Mouse (Mus musculus) olfactory bulb, adult 2 months (tissue): ENCODE results near the gene Fstl3.

ENCODE experiments used
- CTCF ChIP-seq: fragments of 200-500 bp; IDR thresholded peaks from 2 replicates; pipeline ENCODE4 v1.5.1; 2012; ENCODE audit warnings: low read depth, mild to moderate bottlenecking, low read length, moderate library complexity; ENCODE audit not compliant: insufficient read depth
- POLR2A ChIP-seq: fragments of 200-500 bp; IDR thresholded peaks from 2 replicates; pipeline ENCODE4 v1.6.1; 2012; ENCODE audit warnings: mild to moderate bottlenecking, low read depth, low read length, moderate library complexity; ENCODE audit not compliant: insufficient read depth

GRCm38 (mm10) chr10:79824413-79824812 lies 47.3 kb downstream of the Fstl3 start:
- TF ChIP-seq CTCF, result no peak
- no peak for TF ChIP-seq POLR2A
